Mouse (Mus musculus): ENCODE results near the gene Tst.

The Tst gene

GRCm38 (mm10) chr15:78405517-78406211 lies at the start of gene Tst:
Gene Tst (minus strand): TSS chr15:78405907.
- DNase-seq (ENCODE audit: low read depth): peak; percentile 87

GRCm38 (mm10) chr15:78455168-78455567 lies 49.5 kb upstream of the Tst start:
- DNase-seq (ENCODE audit: low read depth): no peak

GRCm38 (mm10) chr15:78452929-78453328 lies 47.2 kb upstream of the Tst start:
- DNase-seq (ENCODE audit: low read depth): no peak

DNA sequence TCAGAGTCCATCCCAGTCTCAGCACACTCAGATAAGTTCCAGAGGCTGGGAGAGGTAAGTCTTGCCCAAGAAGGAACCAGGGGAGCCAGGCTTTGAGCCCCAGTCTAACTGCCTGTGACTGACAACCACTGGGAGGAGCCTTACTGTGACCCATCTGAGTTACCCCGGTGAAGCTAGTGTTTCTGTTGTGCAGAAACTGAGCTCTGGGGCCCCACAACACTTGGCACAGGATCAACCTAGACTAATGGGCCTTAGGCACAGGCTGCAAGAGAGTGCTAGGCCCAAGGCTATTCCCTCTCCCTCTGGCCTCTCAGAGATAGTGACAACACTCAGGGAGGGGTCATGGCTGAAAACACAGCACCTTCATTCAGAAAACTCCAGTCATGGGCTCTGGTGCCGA lies 45.5 kb upstream of the Tst start:
- DNase-seq (ENCODE audit: low read depth): peak; percentile 65

GRCm38 (mm10) chr15:78450419-78450768 lies 44.7 kb upstream of the Tst start:
- DNase-seq (ENCODE audit: low read depth): peak; percentile 90

DNA sequence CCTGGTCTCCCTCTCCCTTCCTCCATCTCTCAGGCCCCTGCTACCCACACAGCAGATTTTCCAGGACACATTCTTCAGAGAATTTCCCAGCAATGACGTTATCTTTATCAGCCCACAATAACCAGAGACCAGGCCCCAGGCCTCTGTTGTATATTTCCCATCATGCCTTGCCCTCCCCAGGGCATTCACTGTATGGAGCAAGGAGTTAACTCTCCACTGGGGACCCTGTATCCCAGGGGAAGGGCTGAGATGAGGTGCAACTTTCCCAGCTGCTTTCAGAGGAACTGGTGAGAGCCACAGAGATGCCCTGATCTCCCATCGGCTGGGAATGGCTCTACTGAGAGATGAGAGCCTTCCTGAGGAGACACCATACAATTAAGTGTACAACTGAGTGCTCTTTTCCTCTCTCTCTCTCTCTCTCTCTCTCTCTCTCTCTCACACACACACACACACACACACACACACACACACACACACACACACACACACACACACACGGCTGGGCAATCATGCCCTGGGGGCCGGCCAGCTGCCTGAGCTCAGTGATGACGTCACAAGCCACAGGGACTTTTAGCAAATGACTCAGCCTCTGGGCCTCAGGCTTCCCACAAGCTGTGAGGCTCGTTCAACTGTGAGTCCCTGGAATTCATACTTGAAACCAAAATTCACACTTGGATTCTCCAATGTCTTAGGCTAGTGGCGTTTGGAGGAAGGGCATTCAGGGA lies 44.1 kb upstream of the Tst start:
- peak; percentile 96 for DNase-seq (ENCODE audit: low read depth)

DNA sequence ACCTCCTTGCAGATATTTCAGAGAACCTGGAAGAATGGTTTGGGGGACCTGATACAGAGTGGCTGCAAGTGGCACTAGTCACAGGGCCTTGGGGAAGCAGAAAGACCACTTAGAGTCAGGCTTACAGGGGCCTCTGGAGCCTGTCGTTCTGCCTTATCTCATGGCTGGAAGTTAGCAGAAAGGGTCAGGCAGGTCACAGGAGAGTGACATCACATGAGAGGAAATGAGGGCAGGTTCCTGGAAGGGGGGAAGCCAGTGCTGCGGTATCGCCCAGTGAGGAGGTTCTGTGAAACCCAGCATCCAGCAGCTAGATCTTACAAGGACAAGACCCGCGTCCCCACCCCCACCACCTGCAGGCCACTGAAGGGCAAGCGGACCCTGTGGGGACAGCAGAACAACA lies 43.4 kb upstream of the Tst start:
- DNase-seq (ENCODE audit: low read depth): peak; percentile 85

- DNase-seq (ENCODE audit: low read depth): peak; percentile 97
Measured at GRCm38 (mm10) chr15:78447746-78448535, 42.2 kb upstream of the Tst start.

DNA sequence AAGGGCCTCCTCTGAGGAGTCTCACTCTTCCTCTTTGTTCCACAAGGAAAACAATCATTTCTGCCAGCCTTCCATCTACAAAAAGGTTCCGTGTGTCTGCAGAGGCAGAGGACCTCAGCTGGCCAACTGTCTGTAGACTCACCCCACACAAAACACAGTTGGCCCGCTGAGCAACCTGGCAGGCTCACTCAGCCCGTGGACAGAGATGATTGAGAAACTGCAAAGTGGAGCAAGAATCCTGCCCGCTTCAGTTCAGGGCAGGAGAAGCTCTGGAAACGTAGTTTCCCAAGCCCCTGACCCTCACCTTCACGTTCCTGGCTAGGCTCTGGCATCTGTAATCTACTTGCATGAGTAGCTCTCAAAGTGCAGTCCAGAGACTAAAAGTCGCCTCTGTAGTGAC lies 41.4 kb upstream of the Tst start:
- no peak for DNase-seq (ENCODE audit: low read depth)

GRCm38 (mm10) chr15:78443857-78444256 lies 38.1 kb upstream of the Tst start:
- DNase-seq (ENCODE audit: low read depth): no peak

- no peak for DNase-seq (ENCODE audit: low read depth)
Measured at GRCm38 (mm10) chr15:78442231-78442630, 36.5 kb upstream of the Tst start.

GRCm38 (mm10) chr15:78438973-78439372 lies 33.3 kb upstream of the Tst start:
- no peak for DNase-seq (ENCODE audit: low read depth)

- no peak for DNase-seq (ENCODE audit: low read depth)
Measured at GRCm38 (mm10) chr15:78438505-78438904, 32.8 kb upstream of the Tst start.

DNA sequence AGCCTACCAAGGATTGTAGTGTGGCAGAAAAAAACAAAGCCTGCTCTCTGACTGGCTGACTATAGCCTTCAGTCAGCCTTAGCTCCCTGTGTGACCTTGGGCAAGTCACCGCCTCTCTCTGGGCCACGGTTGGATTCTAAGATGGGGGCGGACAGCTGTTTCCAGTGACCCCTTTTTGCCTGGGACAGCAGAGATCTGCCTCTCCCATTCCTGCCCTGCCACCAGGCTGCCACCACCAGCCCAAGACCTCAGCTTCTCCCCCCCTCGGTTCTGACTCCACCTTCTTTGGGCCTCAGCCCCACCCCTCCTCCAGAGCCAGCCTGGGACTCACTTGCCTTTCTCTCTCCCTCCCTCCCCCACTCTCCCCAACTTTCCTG lies 32.3 kb upstream of the Tst start:
- DNase-seq (ENCODE audit: low read depth): no peak

GRCm38 (mm10) chr15:78437237-78438017 lies 31.7 kb upstream of the Tst start:
- DNase-seq (ENCODE audit: low read depth): no peak

- no peak for DNase-seq (ENCODE audit: low read depth)
Measured at GRCm38 (mm10) chr15:78436380-78437192, 30.9 kb upstream of the Tst start.

GRCm38 (mm10) chr15:78435681-78436080 lies 30.0 kb upstream of the Tst start:
- no peak for DNase-seq (ENCODE audit: low read depth)

- no peak for DNase-seq (ENCODE audit: low read depth)
Measured at GRCm38 (mm10) chr15:78434896-78435520, 29.3 kb upstream of the Tst start.

DNA sequence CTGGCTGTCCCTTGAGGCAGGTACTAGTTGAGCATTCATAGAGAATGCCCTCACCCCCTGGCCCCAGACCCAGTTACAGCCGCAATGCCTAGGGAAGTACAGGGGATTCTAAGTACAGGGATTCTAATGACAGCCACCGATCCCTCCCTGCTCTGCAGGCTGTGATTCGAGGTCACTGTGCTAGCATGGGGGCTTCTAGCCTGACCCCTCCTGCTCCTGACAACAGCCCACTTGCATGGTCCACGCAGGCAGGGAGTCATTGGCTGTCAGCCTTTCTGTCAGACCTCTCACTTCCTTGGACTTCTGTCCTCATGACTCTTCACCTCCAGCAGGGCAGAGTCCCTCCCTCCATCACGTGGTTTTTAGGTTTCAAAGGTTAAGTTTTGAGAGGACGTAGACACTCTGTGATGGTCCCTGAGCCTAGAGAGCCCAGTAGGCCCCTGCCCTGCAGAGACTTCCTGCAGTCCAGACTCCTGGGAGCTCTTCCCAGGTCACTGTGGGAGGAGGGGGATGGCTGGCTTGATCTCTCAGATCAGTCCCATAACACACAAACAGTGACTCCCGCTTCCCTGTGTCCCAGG lies 25.9 kb upstream of the Tst start:
- DNase-seq (ENCODE audit: low read depth): no peak

DNA sequence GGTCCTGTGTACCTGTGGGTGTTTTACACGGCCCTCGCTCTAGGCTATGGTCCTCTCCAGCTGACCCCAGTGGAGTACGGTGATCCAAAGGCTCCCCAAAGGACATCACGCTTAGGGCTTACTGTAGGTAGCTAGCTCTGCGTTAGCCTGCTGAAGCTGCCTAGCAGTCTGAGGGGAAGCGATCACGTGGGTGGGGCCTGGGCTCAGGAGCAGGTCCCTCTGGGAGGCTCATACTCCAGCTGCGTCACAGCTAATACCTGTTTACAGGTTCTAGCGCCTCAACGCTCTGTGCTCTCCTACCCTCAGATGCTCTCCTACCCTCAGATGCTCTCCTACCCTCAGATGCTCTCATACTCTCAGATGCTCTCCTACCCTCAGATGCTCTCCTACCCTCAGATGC lies 25.2 kb upstream of the Tst start:
- DNase-seq (ENCODE audit: low read depth): no peak
